Mouse (Mus musculus) A20 (cell line): ENCODE data around the gene Kcnj14.

Experiments
- DNase-seq: peaks from one replicate; pipeline ENCODE4 v3.0.0-alpha.2; 2011; ENCODE audit warnings: low read depth, low spot score

The Kcnj14 gene

GRCm38 (mm10) chr7:45824598-45824997 is at the start of gene Kcnj14:
Kcnj14 (minus strand) TSS chr7:45824782.
- no peak for DNase-seq

- peak; percentile 68 for DNase-seq
These were observed 48.7 kb upstream of the Kcnj14 start for GRCm38 (mm10) chr7:45873061-45873947.

- peak; percentile 88 for DNase-seq
These were observed 48.0 kb upstream of the Kcnj14 start, which contains the start of gene Kdelr1 for GRCm38 (mm10) chr7:45872624-45873023. Kdelr1 (plus strand) TSS chr7:45872772.

GRCm38 (mm10) chr7:45870282-45871058 is 45.9 kb upstream of the Kcnj14 start:
- no peak for DNase-seq

- no peak for DNase-seq
These were observed 45.2 kb upstream of the Kcnj14 start for GRCm38 (mm10) chr7:45869787-45870186.

GRCm38 (mm10) chr7:45869107-45869670 is 44.6 kb upstream of the Kcnj14 start:
- no peak for DNase-seq

- no peak for DNase-seq
These were observed 43.3 kb upstream of the Kcnj14 start for GRCm38 (mm10) chr7:45867871-45868270.

GRCm38 (mm10) chr7:45865925-45866910 is 41.6 kb upstream of the Kcnj14 start:
- DNase-seq: peak; percentile 95

GRCm38 (mm10) chr7:45864435-45864834 is 39.9 kb upstream of the Kcnj14 start:
- no peak for DNase-seq

- DNase-seq: no peak
These were observed 38.2 kb upstream of the Kcnj14 start for GRCm38 (mm10) chr7:45862804-45863203.

GRCm38 (mm10) chr7:45859008-45859407 is 34.4 kb upstream of the Kcnj14 start:
- DNase-seq: no peak

GRCm38 (mm10) chr7:45856950-45857901 is 32.6 kb upstream of the Kcnj14 start:
- DNase-seq: no peak

- DNase-seq: no peak
These were observed 28.5 kb upstream of the Kcnj14 start for GRCm38 (mm10) chr7:45853089-45853488.

GRCm38 (mm10) chr7:45850661-45851060 is 26.1 kb upstream of the Kcnj14 start:
- DNase-seq: no peak

- DNase-seq: no peak
These were observed 24.0 kb upstream of the Kcnj14 start for GRCm38 (mm10) chr7:45848447-45849027.

GRCm38 (mm10) chr7:45842950-45843744 is 18.6 kb upstream of the Kcnj14 start:
- DNase-seq: no peak

GRCm38 (mm10) chr7:45833924-45834323 is 9.3 kb upstream of the Kcnj14 start:
- DNase-seq: no peak

GRCm38 (mm10) chr7:45833148-45833790 is 8.7 kb upstream of the Kcnj14 start:
- no peak for DNase-seq
